Mouse (Mus musculus) heart, embryonic 14.5 days (tissue): Measurements from ENCODE around the gene Hist1h3h. TPM values are rescaled to one million over a fixed set of nuclear protein-coding genes. Genes with fewer than 3 reads are reported as not detected.
"Not testable (repeated sequence)": the region's sequence is repeated elsewhere in the genome, so short reads cannot be mapped to it uniquely, and the experiment has no call there.

ENCODE experiments used
- ATAC-seq: fragments of 200-750 bp; cut with Nextera tagmentation; 2 replicates; pipeline ENCODE4 v1.8.0; 2017; ENCODE audit warnings: low read depth, moderate TSS enrichment; ENCODE audit not compliant: insufficient number of reproducible peaks, insufficient read depth, low FRiP score
- H3K27ac ChIP-seq, 2 experiments: fragments of 200-500 bp in 1 of 2; fragments of 300-500 bp in 1 of 2; sonication (generic) in 1 of 2; replicated peaks in 1 of 2; 2 replicates each; pipeline ENCODE4 v1.5.1; 2012 to 2014; ENCODE audit warnings: low read depth in 2 of 2, low read length in 2 of 2, control low read depth in 1 of 2, mild to moderate bottlenecking in 1 of 2, mixed read lengths in 1 of 2; ENCODE audit not compliant: control insufficient read depth in 1 of 2, insufficient read depth in 1 of 2
- H3K27me3 ChIP-seq: fragments of 300-500 bp; sonication (generic); 2 replicates; pipeline ENCODE4 v1.6.1; 2014; ENCODE audit warnings: mild to moderate bottlenecking, low read length, control low read depth; ENCODE audit not compliant: control insufficient read depth, insufficient read depth
- H3K36me3 ChIP-seq: fragments of 300-500 bp; sonication (generic); 2 replicates; pipeline ENCODE4 v1.6.1; 2014; ENCODE audit warnings: mild to moderate bottlenecking, control low read depth, low read length, mixed read lengths; ENCODE audit not compliant: control insufficient read depth, insufficient read depth
- H3K4me1 ChIP-seq, 2 experiments: fragments of 200-500 bp in 1 of 2; fragments of 300-500 bp in 1 of 2; sonication (generic) in 1 of 2; 2 replicates each; pipeline ENCODE4 v1.6.1; 2012 to 2014; ENCODE audit warnings: low read length in 2 of 2, control low read depth in 1 of 2, mixed read lengths in 1 of 2; ENCODE audit not compliant: control insufficient read depth in 2 of 2, insufficient read depth in 2 of 2
- H3K4me2 ChIP-seq: fragments of 300-500 bp; sonication (generic); 2 replicates; pipeline ENCODE4 v1.6.1; 2014; ENCODE audit warnings: mild to moderate bottlenecking, low read length
- H3K4me3 ChIP-seq, 2 experiments: fragments of 200-500 bp in 1 of 2; fragments of 300-500 bp in 1 of 2; sonication (generic) in 1 of 2; 2 replicates each; pipeline ENCODE4 v1.5.1; 2012 to 2014; ENCODE audit warnings: low read length in 2 of 2, mild to moderate bottlenecking in 2 of 2, control low read depth in 1 of 2, low read depth in 1 of 2, moderate library complexity in 1 of 2; ENCODE audit not compliant: control insufficient read depth in 1 of 2, insufficient read depth in 1 of 2
- H3K9ac ChIP-seq: fragments of 300-500 bp; sonication (generic); 2 replicates; pipeline ENCODE4 v1.6.1; 2014; ENCODE audit warnings: mild to moderate bottlenecking, low read length
- H3K9me3 ChIP-seq: fragments of 300-500 bp; sonication (generic); 2 replicates; pipeline ENCODE4 v1.6.1; 2016; ENCODE audit warnings: low read length, control low read depth; ENCODE audit not compliant: control insufficient read depth
- WGBS: fragments of 180-500 bp; shearing (Covaris S2); extraction: QIAGEN DNeasy Blood & Tissue Kit; methylation state at CpG from one replicate; pipeline ENCODE4 v1.1.7; 2014; 5-methylcytosine and 5-hydroxymethylcytosine counted together
- polyA plus RNA-seq: library from polyadenylated mRNA; unstranded; fragments of >200 nt; fragmentation: Nextera tagmentation; extraction: Ambion mirVana; gene quantifications from 2 replicates; pipeline ENCODE4 v1.2.1, GENCODE M21; 2014

Hist1h3h gene
- polyA plus RNA-seq, 1 experiment from 2014 or later: 4.4 TPM

- H3K4me1 ChIP-seq: peaks cover 0 to 6% of the 10 kb centered on the region in 2 experiments; a peak in 1 of 4 replicates
- under 1% methylated on average over 21 of the region's 21 CpGs for WGBS
- H3K9me3 ChIP-seq: no peaks in the 10 kb centered on the region
- peak; percentile 64 for ATAC-seq
- H3K36me3 ChIP-seq: no peaks in the 10 kb centered on the region
- no peaks in the 10 kb centered on the region for H3K27me3 ChIP-seq
- peak overlapping the region; percentile 80 to 92 for H3K27ac ChIP-seq
- H3K9ac ChIP-seq: peak overlapping the region; percentile 79
- peak overlapping the region; percentile 47 to 51 for H3K4me3 ChIP-seq
- peak overlapping the region; percentile 73 for H3K4me2 ChIP-seq
These were observed 16.8 kb downstream of the Hist1h3h start for GRCm38 (mm10) chr13:21734010-21734905.

- peak; percentile 84 for ATAC-seq
- Histone ChIP-seq H3K9ac (peak within 1 kb of the TSS; percentile 79), H3K4me3 (peak within 1 kb of the TSS; percentile 47 to 51), H3K4me2 (peak within 1 kb of the TSS; percentile 73), H3K27ac (peak within 1 kb of the TSS; percentile 80 to 92)
- H3K36me3 ChIP-seq, H3K9me3 ChIP-seq, H3K27me3 ChIP-seq, H3K4me1 ChIP-seq: not testable (repeated sequence)
- WGBS: under 1% methylated on average over 38 of the region's 56 CpGs
These were observed 17.7 kb downstream of the Hist1h3h start, which contains the start of gene Hist1h4j for GRCm38 (mm10) chr13:21734906-21735767. TSS of gene Hist1h4j (plus strand) at chr13:21735064.

GRCm38 (mm10) chr13:21745006-21745405, 27.5 kb downstream of the Hist1h3h start:
- no peak overlapping the region for H3K4me3 ChIP-seq
- no peaks in the 10 kb centered on the region for H3K36me3 ChIP-seq
- no peaks in the 10 kb centered on the region for H3K9me3 ChIP-seq
- peaks cover 2 to 5% of the 10 kb centered on the region in 2 experiments; a peak in 1 of 4 replicates for H3K4me1 ChIP-seq
- no peak overlapping the region for H3K4me2 ChIP-seq
- H3K9ac ChIP-seq: no peak overlapping the region
- no peaks in the 10 kb centered on the region for H3K27me3 ChIP-seq
- ATAC-seq: no peak
- no peak overlapping the region for H3K27ac ChIP-seq
- WGBS: 78% methylated on average over 1 of the region's 1 CpGs

- peak overlapping the region; percentile 77 to 85; a peak in 3 of 4 replicates for H3K27ac ChIP-seq
- H3K4me1 ChIP-seq: peaks cover 2 to 25% of the 10 kb centered on the region in 2 experiments; a peak in 3 of 4 replicates
- H3K36me3 ChIP-seq: no peaks in the 10 kb centered on the region
- no peaks in the 10 kb centered on the region for H3K9me3 ChIP-seq
- ATAC-seq: no peak
- H3K9ac ChIP-seq: peak overlapping the region; percentile 75
- peak overlapping the region; percentile 67 for H3K4me2 ChIP-seq
- no peaks in the 10 kb centered on the region for H3K27me3 ChIP-seq
- peak overlapping the region; percentile 47 to 65 for H3K4me3 ChIP-seq
- WGBS: 10% methylated on average over 5 of the region's 5 CpGs
These were observed 32.1 kb downstream of the Hist1h3h start for GRCm38 (mm10) chr13:21749387-21750158.

GRCm38 (mm10) chr13:21750159-21751017, 32.9 kb downstream of the Hist1h3h start, which contains the start of gene Hist1h4k:
TSS of gene Hist1h4k (minus strand) at chr13:21750505.
- Histone ChIP-seq H3K27ac (peak within 1 kb of the TSS; percentile 85 to 92), H3K4me1 (peaks cover 2 to 25% of the 10 kb centered on the region in 2 experiments; a peak in 3 of 4 replicates), H3K9ac (peak within 1 kb of the TSS; percentile 75), H3K4me2 (peak within 1 kb of the TSS; percentile 67), H3K4me3 (peak within 1 kb of the TSS; percentile 47 to 65)
- ATAC-seq: peak; percentile 70
- H3K9me3 ChIP-seq, H3K27me3 ChIP-seq, H3K36me3 ChIP-seq: not testable (repeated sequence)
- WGBS: under 1% methylated on average over 37 of the region's 56 CpGs

- H3K4me1 ChIP-seq: peaks cover 2 to 28% of the 10 kb centered on the region in 2 experiments; a peak in 3 of 4 replicates
- ATAC-seq: no peak
- H3K36me3 ChIP-seq: no peaks in the 10 kb centered on the region
- no peak overlapping the region for H3K9ac ChIP-seq
- H3K27me3 ChIP-seq: no peaks in the 10 kb centered on the region
- H3K4me3 ChIP-seq: no peak overlapping the region
- H3K27ac ChIP-seq: peak overlapping the region in 1 of 2 experiments; percentile 88; a peak in 1 of 4 replicates
- H3K4me2 ChIP-seq: no peak overlapping the region
- H3K9me3 ChIP-seq: no peaks in the 10 kb centered on the region
These were observed 34.0 kb downstream of the Hist1h3h start for GRCm38 (mm10) chr13:21751417-21751816.
